Mouse (Mus musculus) hindbrain, embryonic 13.5 days (tissue): Measurements from ENCODE around the gene Bcl2a1d. TPM values are rescaled to one million over a fixed set of nuclear protein-coding genes. Genes with fewer than 3 reads are reported as not detected.
"Not testable (repeated sequence)": the region's sequence is repeated elsewhere in the genome, so short reads cannot be mapped to it uniquely, and the experiment has no call there.

Experiments used
- ATAC-seq: fragments of 200-750 bp; cut with Nextera tagmentation; 2 replicates; pipeline ENCODE4 v1.8.0; 2017; ENCODE audit warnings: moderate TSS enrichment; ENCODE audit not compliant: low FRiP score
- H3K27ac ChIP-seq: fragments of 300-500 bp; sonication (generic); 2 replicates; pipeline ENCODE4 v1.5.1; 2015; ENCODE audit warnings: inconsistent platforms, mild to moderate bottlenecking, moderate library complexity
- H3K27me3 ChIP-seq: fragments of 300-500 bp; sonication (generic); 2 replicates; pipeline ENCODE4 v1.6.1; 2015; ENCODE audit warnings: mild to moderate bottlenecking, inconsistent platforms
- H3K36me3 ChIP-seq: fragments of 300-500 bp; sonication (generic); 2 replicates; pipeline ENCODE4 v1.6.1; 2015; ENCODE audit warnings: mild to moderate bottlenecking, inconsistent platforms
- H3K4me1 ChIP-seq: fragments of 300-500 bp; sonication (generic); replicated peaks from 2 replicates; pipeline ENCODE4 v1.6.1; 2015; ENCODE audit warnings: inconsistent platforms
- H3K4me2 ChIP-seq: fragments of 300-500 bp; sonication (generic); 2 replicates; pipeline ENCODE4 v1.6.1; 2015; ENCODE audit warnings: inconsistent platforms, mild to moderate bottlenecking, moderate library complexity
- H3K4me3 ChIP-seq: fragments of 300-500 bp; sonication (generic); 2 replicates; pipeline ENCODE4 v1.5.1; 2015; ENCODE audit warnings: mild to moderate bottlenecking, inconsistent platforms
- H3K9ac ChIP-seq: fragments of 300-500 bp; sonication (generic); 2 replicates; pipeline ENCODE4 v1.6.1; 2015; ENCODE audit warnings: mild to moderate bottlenecking, inconsistent platforms
- H3K9me3 ChIP-seq: fragments of 300-500 bp; sonication (generic); 2 replicates; pipeline ENCODE4 v1.6.1; 2016; ENCODE audit warnings: inconsistent platforms
- WGBS: fragments of 180-500 bp; shearing (Covaris S2); methylation state at CpG from one replicate; pipeline ENCODE4 v1.1.7; 2015; 5-methylcytosine and 5-hydroxymethylcytosine counted together
- polyA plus RNA-seq: library from polyadenylated mRNA; unstranded; fragments of >200 nt; fragmentation: Nextera tagmentation; extraction: Ambion mirVana; gene quantifications from 2 replicates; pipeline ENCODE4 v1.2.1, GENCODE M21; 2015

Gene Bcl2a1d
- polyA plus RNA-seq: not detected in 2 replicates

DNA sequence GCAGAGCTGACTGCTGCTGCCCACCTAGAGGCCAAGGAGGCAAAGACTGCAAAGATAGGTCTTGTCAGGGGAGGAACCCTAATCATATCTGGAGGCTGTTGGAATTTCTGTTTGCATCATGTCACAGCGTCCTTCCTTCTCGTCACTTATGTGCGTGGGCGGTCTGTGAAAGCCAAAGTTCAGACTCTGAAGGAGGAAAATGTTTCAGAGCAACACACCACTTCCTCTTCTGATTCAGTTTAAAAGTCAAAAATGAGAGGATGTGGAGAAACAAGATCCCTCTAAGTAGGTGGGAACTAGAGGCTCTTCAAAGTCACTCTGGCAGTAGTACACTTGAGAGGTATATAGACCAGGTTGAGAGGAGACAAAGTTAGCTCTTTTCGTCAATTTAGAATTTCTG is at the start of gene Bcl2a1d:
Gene Bcl2a1d (minus strand): TSS at position 187 of the 400 bp plus-strand sequence.
- H3K27me3 ChIP-seq, H3K4me3 ChIP-seq, ATAC-seq, H3K9me3 ChIP-seq, H3K36me3 ChIP-seq, H3K27ac ChIP-seq, H3K4me1 ChIP-seq, H3K4me2 ChIP-seq, H3K9ac ChIP-seq: not testable (repeated sequence)
- 90% methylated on average over 5 of the region's 5 CpGs for WGBS

DNA sequence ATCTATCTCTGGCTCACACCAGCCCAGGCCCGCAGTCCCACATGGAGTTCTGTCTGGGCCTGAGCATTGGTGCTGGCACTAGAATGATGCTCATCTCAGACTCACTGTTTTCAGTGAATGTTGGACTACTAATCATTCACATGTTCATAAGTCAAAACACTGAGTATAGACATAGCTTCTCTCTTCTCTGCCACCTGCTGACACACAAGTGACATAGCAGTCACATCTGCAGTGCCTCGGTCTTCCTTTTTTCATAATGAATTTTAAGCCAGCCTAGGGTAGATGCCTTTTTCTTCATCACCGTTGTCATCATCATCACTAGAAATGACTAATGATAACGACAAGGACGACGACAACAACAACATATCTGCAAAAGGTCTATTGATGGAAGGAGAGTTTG is 38.5 kb upstream of the Bcl2a1d start:
- not testable (repeated sequence) for ATAC-seq, H3K4me2 ChIP-seq, H3K27me3 ChIP-seq, H3K9ac ChIP-seq, H3K9me3 ChIP-seq, H3K4me1 ChIP-seq, H3K4me3 ChIP-seq, H3K36me3 ChIP-seq, H3K27ac ChIP-seq
- WGBS: 96% methylated on average over 4 of the region's 6 CpGs

DNA sequence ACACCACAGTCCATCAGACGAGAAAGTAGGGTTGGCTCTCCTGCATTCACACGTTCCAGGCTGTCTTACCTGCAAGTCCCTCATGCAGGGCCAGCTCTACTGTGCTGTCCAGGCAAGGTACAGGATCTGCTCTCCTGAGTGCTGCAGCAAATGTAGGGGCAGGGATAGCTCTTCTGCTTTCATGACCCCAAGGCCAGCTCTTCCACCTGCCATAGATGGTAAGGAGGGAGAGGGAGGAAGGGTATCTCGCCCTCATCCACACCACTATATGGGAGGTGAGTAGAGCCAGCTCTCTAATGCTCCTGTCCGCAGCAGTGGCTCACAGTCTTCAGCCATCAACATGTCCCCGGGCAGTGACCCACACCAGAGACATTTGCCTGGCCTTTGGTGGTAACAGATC is 37.8 kb upstream of the Bcl2a1d start:
- not testable (repeated sequence) for H3K4me1 ChIP-seq, H3K36me3 ChIP-seq, H3K27ac ChIP-seq, H3K9ac ChIP-seq, H3K27me3 ChIP-seq, H3K4me2 ChIP-seq, H3K4me3 ChIP-seq, H3K9me3 ChIP-seq, ATAC-seq
- 93% methylated on average over 4 of the region's 5 CpGs for WGBS

DNA sequence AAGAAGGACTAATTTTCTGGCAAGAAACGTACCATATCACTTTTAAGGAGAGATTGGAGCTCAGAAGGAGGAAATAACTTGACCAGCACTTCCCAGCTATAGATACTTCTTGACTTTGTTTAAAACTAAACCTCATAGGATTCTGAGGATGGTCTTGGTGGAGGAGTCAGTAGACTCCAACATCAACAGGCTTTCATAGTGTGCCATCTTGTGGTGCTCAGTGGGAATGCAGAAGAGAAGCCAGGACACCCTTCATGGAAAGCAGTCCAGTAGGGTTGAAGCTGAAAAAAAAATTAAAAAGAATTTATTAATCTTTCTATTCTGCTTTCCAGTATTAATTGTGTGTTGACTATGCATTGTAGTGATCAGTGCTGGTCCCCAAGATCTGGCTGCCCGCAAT is 15.0 kb upstream of the Bcl2a1d start:
- 20% methylated on average over 1 of the region's 2 CpGs for WGBS
- not testable (repeated sequence) for H3K4me2 ChIP-seq, H3K9ac ChIP-seq, H3K27ac ChIP-seq, H3K36me3 ChIP-seq, ATAC-seq, H3K4me1 ChIP-seq, H3K27me3 ChIP-seq, H3K4me3 ChIP-seq, H3K9me3 ChIP-seq

DNA sequence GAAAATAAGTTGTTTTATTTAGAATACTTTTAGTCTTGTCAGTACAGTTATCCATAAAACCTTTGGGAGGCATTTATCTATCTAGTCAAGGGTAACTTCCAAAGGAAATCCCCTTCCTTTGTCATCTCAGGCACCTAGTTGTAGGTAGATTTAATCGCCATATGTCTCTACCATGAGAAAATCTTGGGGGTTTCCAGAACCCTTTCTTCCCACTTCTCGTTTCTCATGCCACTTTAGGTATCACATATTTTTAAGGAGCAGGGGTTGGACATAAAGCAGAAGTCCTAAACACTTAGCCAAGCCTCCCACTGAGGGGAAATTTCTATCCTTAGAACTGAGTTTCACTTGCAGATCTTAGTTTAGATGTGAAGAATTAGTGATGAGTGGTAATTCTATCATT is 14.3 kb upstream of the Bcl2a1d start:
- 63% methylated on average over 1 of the region's 2 CpGs for WGBS
- ATAC-seq: not testable (repeated sequence)

DNA sequence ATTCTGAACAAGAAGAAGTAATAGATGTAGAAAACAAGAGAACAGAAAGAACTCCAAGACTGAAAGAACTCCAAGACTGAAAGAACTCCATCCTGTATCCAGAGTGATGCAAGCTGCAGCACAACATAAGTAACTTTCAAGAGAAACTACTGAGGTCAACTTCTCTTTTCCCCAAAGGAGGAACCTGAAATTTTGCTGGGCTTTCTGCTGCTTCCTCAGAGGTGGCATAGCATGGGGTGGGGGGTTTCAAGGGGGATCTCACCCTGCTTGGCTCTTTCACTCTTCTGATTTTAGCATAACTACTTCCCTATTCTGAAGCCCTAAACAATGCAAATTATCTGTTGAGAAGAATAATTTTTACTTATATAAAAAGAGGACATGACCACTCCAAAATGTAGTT is 3.6 kb upstream of the Bcl2a1d start:
- H3K4me3 ChIP-seq: not testable (repeated sequence)

More for the DNA sequence above, 14.3 kb upstream of the Bcl2a1d start:
- not testable (repeated sequence) for H3K27me3 ChIP-seq, H3K9ac ChIP-seq, H3K4me2 ChIP-seq, H3K36me3 ChIP-seq, H3K27ac ChIP-seq, H3K4me3 ChIP-seq, H3K4me1 ChIP-seq, H3K9me3 ChIP-seq

DNA sequence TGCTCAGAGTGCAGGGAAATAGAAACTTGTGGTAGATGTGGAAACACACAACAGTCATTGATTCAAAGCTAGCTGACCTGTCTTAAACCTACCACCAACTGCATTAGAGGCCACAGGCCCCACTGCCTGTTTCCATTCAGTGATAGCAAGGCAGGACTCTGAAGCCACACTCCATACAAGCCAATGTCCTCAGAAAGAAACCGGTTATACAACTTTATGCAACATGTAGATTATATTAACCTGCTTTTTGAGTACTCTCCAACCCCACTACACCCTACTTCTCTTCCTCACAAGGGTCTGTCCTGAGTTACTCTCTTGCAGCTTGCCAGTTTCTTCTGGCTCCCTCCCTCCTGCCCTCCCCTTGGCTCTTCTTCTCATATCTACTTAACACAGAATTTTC is 1.5 kb upstream of the Bcl2a1d start:
- H3K4me3 ChIP-seq, H3K27me3 ChIP-seq, H3K4me2 ChIP-seq, H3K9me3 ChIP-seq, H3K36me3 ChIP-seq, H3K27ac ChIP-seq, H3K9ac ChIP-seq, H3K4me1 ChIP-seq, ATAC-seq: not testable (repeated sequence)
- 95% methylated on average over 1 of the region's 1 CpGs for WGBS

More for the DNA sequence above, 3.6 kb upstream of the Bcl2a1d start:
- not testable (repeated sequence) for H3K9ac ChIP-seq, H3K9me3 ChIP-seq, H3K36me3 ChIP-seq, ATAC-seq, H3K4me2 ChIP-seq, H3K27me3 ChIP-seq, H3K4me1 ChIP-seq, H3K27ac ChIP-seq

DNA sequence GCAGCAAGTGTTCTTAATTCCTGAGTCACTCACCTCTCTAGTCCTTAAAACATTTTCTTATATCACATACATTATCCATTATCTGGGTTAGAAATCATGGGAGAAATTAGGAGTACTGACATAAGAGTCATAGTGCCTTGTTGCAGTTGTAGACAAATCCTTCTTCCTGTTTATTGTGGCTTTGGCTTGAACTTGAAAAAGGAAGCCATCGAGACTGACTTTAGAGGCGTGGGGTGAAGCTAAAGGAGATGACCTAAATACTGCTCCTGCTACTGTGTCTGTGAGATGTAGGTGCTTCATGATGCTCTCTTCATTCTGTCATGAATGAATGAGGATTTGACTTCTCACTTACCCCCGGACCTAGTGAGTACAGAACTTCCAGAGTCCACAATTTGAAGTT is 620 bp upstream of the Bcl2a1d start:
- H3K36me3 ChIP-seq, H3K4me1 ChIP-seq, H3K9ac ChIP-seq, H3K4me2 ChIP-seq, ATAC-seq, H3K27ac ChIP-seq, H3K9me3 ChIP-seq, H3K27me3 ChIP-seq, H3K4me3 ChIP-seq: not testable (repeated sequence)
- 92% methylated on average over 2 of the region's 3 CpGs for WGBS

DNA sequence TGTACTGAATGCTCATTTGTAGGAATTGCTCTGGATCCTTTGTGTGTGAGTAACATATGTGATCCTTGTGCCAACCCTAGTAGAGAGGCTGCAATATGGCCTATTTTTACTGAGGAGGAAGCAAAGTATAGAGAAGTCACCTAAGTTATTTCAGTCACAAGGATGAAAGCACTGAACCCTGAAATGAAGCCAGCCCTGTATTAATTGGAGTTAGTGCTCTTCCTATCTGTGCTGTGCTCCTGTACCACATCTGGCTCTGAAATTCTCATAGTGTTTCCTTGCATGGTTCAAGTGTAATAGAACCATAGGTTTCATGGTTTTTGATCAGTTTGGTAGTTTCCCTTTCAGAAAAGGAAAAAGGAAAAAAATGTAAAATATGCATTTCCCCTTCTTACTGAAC is 3.4 kb downstream of the Bcl2a1d start:
- H3K4me3 ChIP-seq, H3K9me3 ChIP-seq, H3K9ac ChIP-seq, H3K4me2 ChIP-seq, H3K27me3 ChIP-seq, H3K4me1 ChIP-seq, H3K27ac ChIP-seq, H3K36me3 ChIP-seq, ATAC-seq: not testable (repeated sequence)

DNA sequence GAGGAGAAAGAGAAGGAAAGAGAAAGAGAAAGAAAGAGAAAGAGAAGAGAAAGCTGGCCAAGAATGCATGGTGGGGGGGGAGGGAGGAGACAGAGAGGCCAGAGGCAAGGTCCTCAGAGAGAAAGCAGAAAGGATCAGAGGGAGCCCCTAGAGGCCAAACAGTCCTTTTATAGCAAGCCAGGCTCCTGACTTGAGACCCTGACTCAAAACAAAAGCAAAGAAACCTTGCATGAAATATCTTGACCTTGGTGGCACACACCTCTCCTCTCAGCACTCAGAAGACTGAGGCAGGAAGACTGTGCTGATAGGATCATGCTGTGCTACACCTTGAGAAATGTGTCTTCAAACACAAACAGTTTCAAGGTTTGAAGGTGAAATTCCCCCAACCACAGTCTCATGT is 10.1 kb downstream of the Bcl2a1d start:
- not testable (repeated sequence) for H3K9ac ChIP-seq, H3K36me3 ChIP-seq, ATAC-seq

DNA sequence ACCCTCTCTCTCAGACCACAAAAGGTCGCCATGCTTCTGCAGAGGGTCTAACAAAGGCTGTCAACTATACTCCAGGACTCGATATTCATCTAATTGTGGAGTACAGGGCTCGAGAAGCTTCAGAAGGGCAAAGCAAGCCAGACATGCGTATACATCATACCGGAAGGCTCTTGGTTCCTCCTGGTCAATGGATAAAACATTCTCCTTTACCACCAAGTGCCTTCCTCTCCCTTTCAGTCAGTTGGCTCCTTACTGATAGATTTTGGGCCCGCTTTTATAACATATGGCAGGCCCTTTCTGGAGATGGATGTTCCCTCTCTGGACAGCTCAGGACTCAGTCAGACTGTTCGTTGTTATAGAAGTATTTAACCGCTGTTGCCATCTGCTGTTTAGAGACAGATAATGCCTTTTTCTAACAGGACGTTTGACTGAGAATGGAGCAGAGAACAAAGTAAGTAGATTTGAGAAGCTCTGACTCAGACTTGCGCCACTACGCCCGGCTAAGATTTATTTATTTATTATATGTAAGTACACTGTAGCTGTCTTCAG is 11.7 kb downstream of the Bcl2a1d start, which contains the start of gene Mthfsl:
Gene Mthfsl (minus strand): TSS at position 308 of the 549 bp plus-strand sequence.
- not testable (repeated sequence) for H3K36me3 ChIP-seq, H3K9me3 ChIP-seq, H3K27me3 ChIP-seq, H3K4me1 ChIP-seq
- H3K4me3 ChIP-seq: peak within 1 kb of the TSS; percentile 37
- ATAC-seq: peak; percentile 78
- peak within 1 kb of the TSS; percentile 87 for H3K27ac ChIP-seq
- peak within 1 kb of the TSS; percentile 68 for H3K9ac ChIP-seq
- peak within 1 kb of the TSS; percentile 52 for H3K4me2 ChIP-seq
- 26% methylated on average over 11 of the region's 12 CpGs for WGBS

More for the DNA sequence above, 10.1 kb downstream of the Bcl2a1d start:
- not testable (repeated sequence) for H3K27me3 ChIP-seq, H3K9me3 ChIP-seq, H3K4me1 ChIP-seq, H3K4me3 ChIP-seq, H3K27ac ChIP-seq, H3K4me2 ChIP-seq

DNA sequence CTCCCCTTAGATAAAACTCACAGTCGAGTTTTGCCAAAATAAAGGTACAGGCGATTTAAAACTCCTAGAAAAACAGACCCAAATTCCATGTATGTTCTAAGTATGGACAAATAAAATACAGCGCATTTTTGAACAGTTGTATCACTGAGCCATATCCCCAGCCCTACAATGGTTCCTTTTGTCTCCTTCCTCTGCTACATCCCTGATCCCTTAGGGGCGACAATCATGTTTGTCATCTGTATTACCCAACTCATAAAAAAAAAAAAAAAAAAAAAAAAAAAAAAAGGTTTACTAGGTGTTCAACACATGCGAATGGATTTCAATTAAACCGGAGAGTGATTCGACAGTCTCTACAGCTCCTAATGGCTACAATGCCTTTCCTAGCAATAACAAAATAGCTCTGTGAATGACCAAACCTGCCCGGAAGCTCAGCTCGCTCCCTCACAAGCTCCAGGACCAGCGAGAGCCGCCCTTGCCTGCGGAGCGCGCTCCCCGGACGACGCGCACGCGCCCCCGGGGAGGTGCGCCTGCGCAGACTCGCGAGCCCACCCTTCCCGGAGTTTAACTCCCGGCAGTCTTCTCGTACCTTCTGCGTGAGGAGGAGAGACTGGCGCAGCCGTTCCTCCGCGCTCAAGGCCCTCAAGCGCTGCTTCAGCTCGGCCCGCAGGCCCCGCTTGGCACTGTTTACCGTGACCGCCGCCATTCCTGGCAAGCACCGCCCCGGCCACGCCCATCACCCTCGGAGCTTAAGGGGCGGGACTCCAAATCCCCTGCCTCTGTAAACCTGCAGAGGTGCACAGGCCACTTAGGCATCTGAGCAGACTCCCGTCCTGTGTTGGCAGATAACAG is 12.4 kb downstream of the Bcl2a1d start:
- 7% methylated on average over 19 of the region's 46 CpGs for WGBS
- peak overlapping the region; percentile 49; the same call in 1 of the 2 replicates for H3K9ac ChIP-seq
- H3K36me3 ChIP-seq, H3K27me3 ChIP-seq, H3K9me3 ChIP-seq, H3K4me1 ChIP-seq: not testable (repeated sequence)
- peak overlapping the region; percentile 49 for H3K4me2 ChIP-seq
- ATAC-seq: peak; percentile 96
- peak overlapping the region; percentile 37 for H3K4me3 ChIP-seq
- H3K27ac ChIP-seq: peak overlapping the region; percentile 79

DNA sequence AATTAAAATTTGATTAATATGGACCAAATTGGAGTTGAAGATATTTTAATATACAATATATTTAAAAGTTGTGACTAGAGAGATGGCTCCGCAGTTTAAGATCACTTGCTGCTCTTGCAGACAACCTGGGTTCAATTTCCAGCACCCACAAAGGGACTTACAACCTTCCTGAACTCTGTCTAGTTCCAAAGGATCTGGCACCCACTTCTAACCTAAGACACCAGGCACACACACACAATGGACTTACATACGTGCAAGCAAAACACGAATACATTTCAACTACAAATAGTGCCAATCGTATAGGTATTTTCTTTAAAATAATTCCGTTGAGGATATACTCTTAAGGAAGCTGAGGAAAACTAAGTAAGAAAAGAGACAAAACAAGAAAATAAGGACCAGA is 13.1 kb downstream of the Bcl2a1d start:
- Histone ChIP-seq H3K4me2 (peak overlapping the region; percentile 49), H3K9ac (0 out of 2 replicates have a peak overlapping the region, but pooled peaks have one; percentile 49), H3K4me3 (peak overlapping the region; percentile 37; the same call in 1 of the 2 replicates)
- 72% methylated on average over 5 of the region's 5 CpGs for WGBS
- not testable (repeated sequence) for H3K27ac ChIP-seq, H3K4me1 ChIP-seq, H3K9me3 ChIP-seq, H3K36me3 ChIP-seq, ATAC-seq, H3K27me3 ChIP-seq
